Mouse (Mus musculus): ENCODE measurements around the gene Pnpla7.

DNA sequence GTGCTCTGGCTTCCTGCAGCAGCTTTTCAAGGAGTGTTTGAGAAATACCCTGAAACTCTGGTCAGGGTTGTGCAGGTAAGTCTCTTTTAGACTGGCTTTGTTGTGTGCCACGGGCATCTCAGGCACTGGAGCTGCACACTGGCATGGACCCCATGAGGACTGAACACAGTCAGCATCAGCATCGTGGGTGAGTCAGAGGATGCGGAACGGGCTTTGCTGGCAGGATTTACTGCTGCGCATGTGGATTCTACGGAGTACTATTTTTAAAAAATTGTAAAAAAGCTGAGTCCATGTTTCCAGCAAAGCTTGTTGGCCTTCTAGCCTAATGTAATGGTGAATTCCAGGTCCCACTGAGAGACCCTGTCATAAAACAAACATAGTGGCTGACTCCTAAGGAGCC is 19.5 kb downstream of the Pnpla7 start:
- no peak for TF ChIP-seq USF1 (IDR thresholded peaks at IDR 0.05; ENCODE audit: low read depth)
- TF ChIP-seq CTCF (IDR thresholded peaks at IDR 0.05; ENCODE audit: control insufficient read depth, insufficient read depth, insufficient read length), result no peak
- no peak for TF ChIP-seq MYOG (IDR thresholded peaks at IDR 0.05; ENCODE audit: control insufficient read depth, extremely low read depth, insufficient read length)
- no peak for TF ChIP-seq CEBPB (IDR thresholded peaks at IDR 0.05; ENCODE audit: low read depth)
- TF ChIP-seq MYOD1 (IDR thresholded peaks at IDR 0.05; ENCODE audit: control insufficient read depth, insufficient read length, low read depth), result no peak
- no peak for TF ChIP-seq MAX (IDR thresholded peaks at IDR 0.05)
- no peak for TF ChIP-seq FOSL1 (IDR thresholded peaks at IDR 0.05; ENCODE audit: insufficient read depth, low read length, poor library complexity, severe bottlenecking)
